Mouse (Mus musculus) neural tube, embryonic 13.5 days (tissue): ENCODE data around the gene Plk3. TPM values are rescaled to one million over a fixed set of nuclear protein-coding genes. Genes with fewer than 3 reads are reported as not detected.
A peak's percentile ranks its signal among the peaks of the same experiment; 100 is the strongest.
"Not testable (repeated sequence)": the region's sequence is repeated elsewhere in the genome, so short reads cannot be mapped to it uniquely, and the experiment has no call there.

Experiments
- ATAC-seq: fragments of 200-750 bp; cut with Nextera tagmentation; 2 replicates; pipeline ENCODE4 v1.8.0; 2017; ENCODE audit warnings: low read depth, mild to moderate bottlenecking, moderate TSS enrichment, moderate library complexity
- H3K27ac ChIP-seq: fragments of 300-500 bp; sonication (generic); replicated peaks from 2 replicates; pipeline ENCODE4 v1.5.1; 2015; ENCODE audit warnings: moderate library complexity, mild to moderate bottlenecking, inconsistent platforms
- H3K27me3 ChIP-seq: fragments of 300-500 bp; sonication (generic); 2 replicates; pipeline ENCODE4 v1.6.1; 2015; ENCODE audit warnings: mild to moderate bottlenecking, inconsistent platforms
- H3K36me3 ChIP-seq: fragments of 300-500 bp; sonication (generic); 2 replicates; pipeline ENCODE4 v1.6.1; 2015; ENCODE audit warnings: mild to moderate bottlenecking, inconsistent platforms
- H3K4me1 ChIP-seq: fragments of 300-500 bp; sonication (generic); replicated peaks from 2 replicates; pipeline ENCODE4 v1.6.1; 2015; ENCODE audit warnings: inconsistent platforms
- H3K4me2 ChIP-seq: fragments of 300-500 bp; sonication (generic); 2 replicates; pipeline ENCODE4 v1.6.1; 2015; ENCODE audit warnings: inconsistent platforms, mild to moderate bottlenecking, moderate library complexity
- H3K4me3 ChIP-seq: fragments of 300-500 bp; sonication (generic); 2 replicates; pipeline ENCODE4 v1.5.1; 2015; ENCODE audit warnings: mild to moderate bottlenecking, inconsistent platforms
- H3K9ac ChIP-seq: fragments of 300-500 bp; sonication (generic); 2 replicates; pipeline ENCODE4 v1.6.1; 2015; ENCODE audit warnings: moderate library complexity, mild to moderate bottlenecking, inconsistent platforms
- H3K9me3 ChIP-seq: fragments of 300-500 bp; sonication (generic); 2 replicates; pipeline ENCODE4 v1.6.1; 2016; ENCODE audit warnings: inconsistent platforms
- WGBS: fragments of 180-500 bp; shearing (Covaris S2); methylation state at CpG from one replicate; pipeline ENCODE4 v1.1.7; 2015; 5-methylcytosine and 5-hydroxymethylcytosine counted together
- polyA plus RNA-seq: library from polyadenylated mRNA; unstranded; fragments of >200 nt; fragmentation: Nextera tagmentation; extraction: Ambion mirVana; gene quantifications from 2 replicates; pipeline ENCODE4 v1.2.1, GENCODE M21; 2015

Plk3 gene
- polyA plus RNA-seq = 16.0 and 20.7 TPM in 2 replicates

DNA sequence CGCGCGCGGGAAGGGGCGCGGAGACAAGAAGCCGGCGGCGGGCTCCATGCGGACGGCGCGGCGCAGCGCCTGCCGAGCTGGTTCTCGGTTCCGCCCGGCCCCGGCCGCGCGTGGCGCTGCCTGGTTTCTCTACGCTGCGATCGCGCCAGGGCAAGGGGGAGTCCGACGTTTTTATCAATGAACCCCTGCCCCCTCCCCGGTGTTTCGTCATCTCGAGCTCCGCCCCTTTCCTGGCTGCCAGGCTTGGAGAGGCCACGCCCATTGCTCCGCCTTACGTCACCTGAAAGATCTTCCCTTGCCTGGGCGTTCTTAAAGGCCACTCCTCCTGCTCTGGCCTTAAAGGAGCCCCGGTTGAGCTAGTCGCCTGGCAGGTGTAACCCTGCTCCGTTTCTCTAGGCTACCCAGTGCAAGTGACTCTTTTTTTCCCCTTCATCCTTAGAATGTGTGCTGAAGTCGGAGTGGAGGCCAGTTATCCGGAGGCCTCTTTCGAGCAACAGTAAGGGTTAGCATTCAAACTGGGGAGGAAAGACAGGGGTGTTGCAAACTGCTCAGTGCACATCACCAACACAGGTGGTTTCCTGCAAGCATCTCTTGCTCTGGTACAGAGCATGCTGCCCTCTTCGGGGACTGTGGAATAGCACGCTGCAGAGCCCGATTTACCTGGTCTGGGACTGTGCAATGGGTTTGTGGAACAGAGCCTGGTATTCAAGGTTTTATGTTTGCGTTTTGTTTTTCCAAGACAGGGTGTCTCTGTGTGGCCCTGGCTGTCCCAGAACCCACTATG lies at the start of gene Plk3:
Gene Plk3, minus strand, starts transcription at position 147 of the 784 bp plus-strand sequence.
- peak within 1 kb of the TSS; percentile 92 for H3K9ac ChIP-seq
- no peaks in the 10 kb centered on the region for H3K27me3 ChIP-seq
- H3K36me3 ChIP-seq = peaks cover 16% of the 10 kb centered on the region
- H3K27ac ChIP-seq = peak within 1 kb of the TSS; percentile 81
- H3K4me1 ChIP-seq = peaks cover 38% of the 10 kb centered on the region
- no peaks in the 10 kb centered on the region for H3K9me3 ChIP-seq
- H3K4me3 ChIP-seq = peak within 1 kb of the TSS; percentile 83
- ATAC-seq = peak; percentile 91
- WGBS = 3% methylated on average over 42 of the region's 48 CpGs
- peak within 1 kb of the TSS; percentile 76 for H3K4me2 ChIP-seq

DNA sequence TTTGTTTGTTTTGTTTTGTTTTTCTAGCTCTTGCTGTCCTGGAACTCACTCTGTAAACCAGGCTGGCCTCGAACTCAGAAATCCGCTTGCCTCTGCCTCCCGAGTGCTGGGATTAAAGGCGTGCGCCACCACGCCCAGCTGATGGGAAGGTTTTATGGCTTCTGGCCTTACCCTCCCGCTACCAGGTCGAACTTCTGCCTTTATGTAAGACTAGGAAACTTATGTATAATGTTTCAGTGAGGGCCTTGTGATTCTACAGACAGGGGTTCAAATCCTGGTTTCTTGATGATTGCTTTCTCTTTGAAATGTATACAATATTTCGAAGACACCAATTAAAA lies 49.0 kb upstream of the Plk3 start:
- not testable (repeated sequence) for H3K27me3 ChIP-seq, H3K36me3 ChIP-seq, H3K9me3 ChIP-seq
- Histone ChIP-seq H3K4me1 (peaks cover 19% of the 10 kb centered on the region), H3K27ac (peak overlapping the region; percentile 83), H3K4me2 (peak overlapping the region; percentile 82), H3K9ac (peak overlapping the region; percentile 77), H3K4me3 (peak overlapping the region; percentile 51)
- ATAC-seq = peak; percentile 47
- WGBS = 10% methylated on average over 9 of the region's 9 CpGs

DNA sequence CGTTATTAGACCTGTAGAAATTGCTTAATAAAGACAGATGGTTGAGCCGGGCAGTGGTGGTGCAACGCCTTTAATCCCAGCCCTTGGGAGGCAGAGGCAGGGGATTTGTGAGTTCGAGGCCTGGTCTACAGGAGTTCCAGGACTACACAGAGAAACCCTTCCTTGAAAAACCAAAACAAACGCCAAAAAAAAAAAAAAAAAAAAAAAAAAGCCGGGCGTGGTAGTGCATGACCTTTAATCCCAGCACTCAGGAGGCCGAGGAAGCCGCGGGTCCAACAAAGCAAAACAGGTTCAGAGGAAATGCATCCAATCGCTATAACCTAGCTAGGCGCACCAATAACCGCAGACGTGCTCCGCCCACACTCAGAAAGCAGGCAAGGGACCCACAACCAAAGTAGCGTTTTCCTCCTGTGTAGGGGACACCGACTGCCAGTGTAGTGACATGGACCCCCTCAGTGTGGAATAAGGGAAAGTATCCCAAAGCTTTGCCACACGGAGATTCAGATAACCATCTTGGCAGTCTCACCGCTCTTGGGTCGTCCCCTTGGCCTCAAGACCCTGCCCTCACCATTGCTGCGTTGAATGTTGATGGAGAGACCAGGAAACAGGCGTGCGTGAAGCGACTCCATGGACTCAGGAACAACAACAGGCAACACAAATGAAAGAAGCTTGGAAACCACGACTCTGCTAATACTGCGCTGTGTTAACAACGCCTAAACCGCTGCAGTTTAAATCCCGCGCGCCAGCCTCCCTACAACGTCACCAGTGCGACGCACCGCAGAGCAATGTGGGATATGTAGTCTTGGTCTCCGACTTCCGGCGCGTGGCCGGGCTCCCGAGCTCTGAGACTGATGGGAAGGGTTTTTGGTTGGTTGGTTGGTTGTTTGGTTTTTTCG lies 48.3 kb upstream of the Plk3 start, which contains the start of gene Kif2c:
Gene Kif2c, minus strand, starts transcription at position 777 of the 896 bp plus-strand sequence.
- WGBS = 2% methylated on average over 42 of the region's 42 CpGs

DNA sequence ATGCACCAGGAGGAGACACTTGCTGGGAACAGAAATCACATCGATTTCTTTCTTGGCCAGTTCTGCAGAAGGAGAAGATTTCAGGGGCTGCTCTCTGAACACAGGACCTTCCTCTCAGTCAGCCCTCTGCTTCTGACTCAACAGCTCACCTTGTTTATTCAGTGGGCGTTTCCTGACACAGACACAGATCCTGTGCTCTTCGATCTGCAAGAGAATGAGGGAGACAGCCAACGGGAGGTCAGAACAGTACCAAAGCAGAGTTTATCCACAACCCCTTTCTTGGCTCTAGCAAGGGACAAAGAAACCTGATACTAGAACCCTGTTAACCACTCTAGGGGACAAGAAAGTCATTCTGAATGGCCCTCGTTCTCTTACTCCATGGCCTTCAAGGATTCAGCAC lies 36.2 kb upstream of the Plk3 start:
- 91% methylated on average over 5 of the region's 5 CpGs for WGBS
- peaks cover 40% of the 10 kb centered on the region for H3K36me3 ChIP-seq

More for the DNA sequence above, 48.3 kb upstream of the Plk3 start, which contains the start of gene Kif2c:
- peak; percentile 97 for ATAC-seq
- Histone ChIP-seq H3K27me3 (no peaks in the 10 kb centered on the region), H3K27ac (peak within 1 kb of the TSS; percentile 83), H3K4me3 (peak within 1 kb of the TSS; percentile 51), H3K9ac (peak within 1 kb of the TSS; percentile 77), H3K36me3 (0 out of 2 replicates have a peak, but pooled peaks cover 5% of the 10 kb centered on the region), H3K4me1 (peaks cover 19% of the 10 kb centered on the region), H3K9me3 (no peaks in the 10 kb centered on the region), H3K4me2 (peak within 1 kb of the TSS; percentile 82)

DNA sequence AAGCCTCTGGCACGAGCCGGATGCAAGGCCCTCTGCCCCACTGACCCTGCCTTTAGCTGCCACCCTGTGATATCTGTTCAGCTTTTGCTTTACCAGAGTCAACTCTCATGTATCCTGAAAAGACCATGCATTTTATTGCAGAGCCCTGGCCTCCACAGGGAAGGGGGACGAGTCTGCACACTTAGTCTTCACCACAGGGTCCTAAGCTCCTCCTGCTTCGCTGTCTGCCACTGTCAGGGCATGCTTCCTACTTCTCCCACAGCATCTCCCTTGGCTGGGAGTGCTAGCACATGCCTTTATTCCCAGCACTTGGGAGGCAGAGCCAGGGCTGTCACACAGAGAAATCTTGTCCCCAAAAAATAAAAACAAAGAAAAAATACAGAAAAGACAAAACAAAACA lies 27.4 kb upstream of the Plk3 start:
- no peak overlapping the region for H3K27ac ChIP-seq
- 64% methylated on average over 4 of the region's 4 CpGs for WGBS
- H3K9ac ChIP-seq = no peak overlapping the region
- H3K4me3 ChIP-seq = no peak overlapping the region
- H3K9me3 ChIP-seq = no peaks in the 10 kb centered on the region
- H3K4me1 ChIP-seq = no peaks in the 10 kb centered on the region
- H3K4me2 ChIP-seq = no peak overlapping the region
- ATAC-seq = no peak
- peaks cover 29% of the 10 kb centered on the region for H3K36me3 ChIP-seq
- no peaks in the 10 kb centered on the region for H3K27me3 ChIP-seq

More for the DNA sequence above, 36.2 kb upstream of the Plk3 start:
- no peak overlapping the region for H3K4me2 ChIP-seq
- H3K27ac ChIP-seq = no peak overlapping the region
- no peaks in the 10 kb centered on the region for H3K9me3 ChIP-seq
- no peak overlapping the region for H3K9ac ChIP-seq
- H3K4me1 ChIP-seq = no peaks in the 10 kb centered on the region
- no peaks in the 10 kb centered on the region for H3K27me3 ChIP-seq
- no peak overlapping the region for H3K4me3 ChIP-seq
- no peak for ATAC-seq

DNA sequence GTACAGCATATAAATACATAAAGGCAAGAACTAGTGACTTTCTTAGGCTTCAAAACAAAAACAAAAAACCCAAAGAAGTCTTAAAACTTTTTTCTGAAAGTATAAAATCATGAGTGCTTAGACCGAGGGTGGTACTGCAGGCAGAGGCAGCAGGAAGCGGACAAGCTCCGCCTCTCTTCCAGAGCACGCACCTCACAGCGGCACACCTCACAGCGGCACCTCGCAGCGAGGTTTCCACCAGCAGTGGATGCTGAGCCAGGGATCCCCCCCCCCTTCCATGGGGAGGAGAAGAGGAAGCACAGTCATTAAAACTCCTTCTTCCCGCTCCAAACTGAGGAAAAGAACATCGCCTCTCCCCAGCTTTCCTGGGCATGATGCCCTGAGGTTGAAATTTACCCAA lies 25.9 kb upstream of the Plk3 start:
- H3K36me3 ChIP-seq = peaks cover 14% of the 10 kb centered on the region; the same call in 1 of the 2 replicates
- no peak overlapping the region for H3K27ac ChIP-seq
- H3K4me1 ChIP-seq = peaks cover 6% of the 10 kb centered on the region
- no peaks in the 10 kb centered on the region for H3K27me3 ChIP-seq
- no peaks in the 10 kb centered on the region for H3K9me3 ChIP-seq
- 88% methylated on average over 10 of the region's 10 CpGs for WGBS
- H3K9ac ChIP-seq = no peak overlapping the region
- no peak overlapping the region for H3K4me2 ChIP-seq
- ATAC-seq = no peak
- H3K4me3 ChIP-seq = no peak overlapping the region

DNA sequence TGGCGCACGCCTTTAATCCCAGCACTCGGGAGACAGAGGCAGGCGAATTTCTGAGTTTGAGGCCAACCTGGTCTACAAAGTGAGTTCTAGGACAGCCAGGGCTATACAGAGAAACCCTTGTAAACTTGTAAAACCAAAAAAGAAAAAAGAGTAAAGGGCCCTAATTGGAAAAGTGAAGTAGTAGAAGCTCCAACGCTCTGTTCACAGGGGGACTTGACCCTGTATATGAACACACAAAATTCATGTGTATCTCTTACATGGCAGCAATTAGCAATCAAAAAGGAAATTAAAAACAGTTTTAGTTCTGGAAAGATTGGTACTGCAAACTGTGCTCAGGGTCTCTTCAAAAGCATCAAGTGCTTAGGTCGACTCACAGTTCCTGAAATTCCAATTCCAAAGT lies 22.6 kb upstream of the Plk3 start:
- H3K4me3 ChIP-seq = peak overlapping the region; percentile 97
- H3K4me2 ChIP-seq = peak overlapping the region; percentile 97
- no peak for ATAC-seq
- WGBS = 26% methylated on average over 6 of the region's 6 CpGs
- H3K9ac ChIP-seq = peak overlapping the region; percentile 98
- no peaks in the 10 kb centered on the region for H3K27me3 ChIP-seq
- H3K27ac ChIP-seq = peak overlapping the region; percentile 93
- peaks cover 31% of the 10 kb centered on the region for H3K4me1 ChIP-seq
- H3K36me3 ChIP-seq = peaks cover 31% of the 10 kb centered on the region
- H3K9me3 ChIP-seq = no peaks in the 10 kb centered on the region

DNA sequence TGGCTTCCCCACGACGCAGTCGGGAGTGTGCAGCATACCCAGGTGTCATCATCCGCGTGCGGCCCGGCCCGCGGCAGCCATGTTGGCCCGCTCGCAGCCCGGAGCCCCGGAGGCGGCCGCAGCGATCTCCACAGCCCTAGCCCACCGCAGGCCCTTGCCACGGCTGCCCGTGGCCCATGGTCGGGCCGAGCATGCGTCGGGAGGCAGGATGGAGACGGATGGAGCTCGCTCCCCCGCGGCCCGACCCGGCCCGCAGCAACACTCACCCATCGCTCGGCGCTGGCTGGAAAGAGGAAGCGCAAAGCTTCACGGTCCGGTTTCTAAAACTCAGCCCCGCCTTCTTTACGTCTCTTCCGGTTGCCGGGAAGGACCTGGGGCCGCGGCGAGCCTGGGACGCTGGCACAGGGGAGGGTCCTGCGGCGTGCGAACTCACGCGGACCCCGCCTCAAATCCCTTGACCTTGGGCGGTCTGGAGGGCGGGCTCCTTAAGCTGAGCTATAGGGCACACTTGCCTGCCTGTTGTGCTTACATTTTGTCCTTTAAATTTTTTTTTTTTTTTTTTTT lies 22.1 kb upstream of the Plk3 start, which contains the start of gene Rps8:
Gene Rps8, minus strand, starts transcription at position 452 of the 564 bp plus-strand sequence.
- H3K36me3 ChIP-seq = peaks cover 36% of the 10 kb centered on the region
- H3K27me3 ChIP-seq = no peaks in the 10 kb centered on the region
- H3K9ac ChIP-seq = peak within 1 kb of the TSS; percentile 98
- peak within 1 kb of the TSS; percentile 97 for H3K4me2 ChIP-seq
- peaks cover 31% of the 10 kb centered on the region for H3K4me1 ChIP-seq
- H3K27ac ChIP-seq = peak within 1 kb of the TSS; percentile 93
- peak; percentile 93 for ATAC-seq
- WGBS = under 1% methylated on average over 52 of the region's 52 CpGs
- H3K4me3 ChIP-seq = peak within 1 kb of the TSS; percentile 97
- no peaks in the 10 kb centered on the region for H3K9me3 ChIP-seq

DNA sequence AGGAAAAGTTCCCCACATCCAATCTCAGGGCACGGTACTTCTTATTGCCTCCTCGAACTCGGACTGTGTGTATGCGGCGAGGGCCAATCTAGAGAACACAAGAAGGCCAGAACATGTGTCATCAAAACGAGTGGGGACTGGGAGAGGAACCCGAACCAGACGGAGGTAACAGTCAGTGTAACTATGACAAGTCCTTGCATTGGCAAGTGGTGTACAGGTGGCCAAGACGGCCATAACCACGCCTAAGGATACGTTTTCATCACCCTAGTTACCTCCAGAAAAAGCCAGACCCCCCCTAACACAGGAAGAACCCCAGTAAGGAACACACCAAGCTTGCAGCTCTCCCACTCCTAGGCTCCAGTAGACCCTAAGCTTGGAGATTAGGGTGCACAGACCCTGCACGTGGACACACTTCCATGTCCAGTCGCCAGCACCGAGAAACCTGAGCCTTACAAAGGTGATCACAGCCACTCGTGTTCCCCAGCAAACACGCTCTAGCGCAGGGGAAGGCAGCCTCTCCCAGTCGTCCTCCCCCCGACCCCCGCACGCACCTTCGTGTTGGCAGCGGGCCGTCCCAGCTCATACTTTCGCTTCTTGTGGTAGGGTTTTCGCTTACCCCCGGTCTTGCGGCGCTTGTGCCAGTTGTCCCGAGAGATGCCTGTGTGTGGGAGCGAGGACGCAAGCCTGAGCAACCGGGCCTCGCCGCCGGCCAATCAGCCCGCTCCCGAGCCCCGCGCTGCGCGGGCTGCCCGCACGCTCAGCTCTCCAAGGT lies 21.4 kb upstream of the Plk3 start:
- peaks cover 31% of the 10 kb centered on the region for H3K4me1 ChIP-seq
- H3K27ac ChIP-seq = peak overlapping the region; percentile 93
- H3K9ac ChIP-seq = peak overlapping the region; percentile 98
- H3K9me3 ChIP-seq = no peaks in the 10 kb centered on the region
- peak overlapping the region; percentile 97 for H3K4me2 ChIP-seq
- no peak; the same call in 1 of the 2 replicates for ATAC-seq
- 2% methylated on average over 44 of the region's 44 CpGs for WGBS
- H3K36me3 ChIP-seq = peaks cover 43% of the 10 kb centered on the region
- no peaks in the 10 kb centered on the region for H3K27me3 ChIP-seq
- peak overlapping the region; percentile 97 for H3K4me3 ChIP-seq

DNA sequence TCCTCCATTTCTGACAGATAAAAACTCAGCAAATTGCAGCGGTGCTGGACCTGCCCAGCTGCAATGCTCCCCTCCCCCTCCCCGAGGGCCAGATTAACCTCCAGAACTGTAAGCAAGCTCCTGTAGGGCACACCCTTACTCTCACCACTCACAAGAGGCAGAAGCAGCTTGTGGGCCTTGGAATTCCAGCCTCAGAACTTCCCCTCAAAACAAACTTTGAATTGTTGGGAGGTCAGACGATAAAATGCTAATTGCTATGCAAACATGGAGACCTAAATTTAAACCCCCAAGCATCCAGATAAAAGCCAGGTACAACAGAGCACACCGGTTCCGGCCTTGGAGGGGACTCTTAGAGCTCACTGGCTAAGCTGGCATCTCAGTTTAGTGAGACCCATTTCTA lies 19.0 kb upstream of the Plk3 start:
- H3K4me3 ChIP-seq = no peak overlapping the region
- H3K9ac ChIP-seq = no peak overlapping the region
- no peak overlapping the region for H3K4me2 ChIP-seq
- H3K36me3 ChIP-seq = peaks cover 65% of the 10 kb centered on the region
- peaks cover 31% of the 10 kb centered on the region for H3K4me1 ChIP-seq
- no peaks in the 10 kb centered on the region for H3K9me3 ChIP-seq
- no peak overlapping the region for H3K27ac ChIP-seq
- H3K27me3 ChIP-seq = no peaks in the 10 kb centered on the region
- WGBS = 92% methylated on average over 5 of the region's 5 CpGs
- no peak for ATAC-seq

DNA sequence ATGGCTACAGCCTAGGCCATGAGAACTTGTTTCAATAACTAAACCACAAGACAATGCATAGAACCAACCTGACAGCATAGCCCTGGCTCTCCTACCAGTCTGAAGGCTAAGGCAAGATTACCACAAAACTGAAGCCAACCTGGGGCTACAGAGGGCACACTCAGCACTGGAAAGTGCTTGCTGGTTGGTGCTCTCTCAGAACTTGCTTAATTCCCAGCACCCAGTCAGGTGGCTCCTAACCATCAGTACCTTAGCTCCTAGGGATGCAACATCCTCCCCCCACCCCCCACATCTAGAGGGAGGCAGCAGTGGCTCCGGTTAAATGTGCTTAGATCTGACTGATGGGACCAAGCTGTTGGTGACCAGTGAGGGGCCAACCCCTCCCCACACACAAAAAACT lies 17.7 kb upstream of the Plk3 start:
- WGBS = 86% methylated on average over 1 of the region's 1 CpGs
- Histone ChIP-seq H3K4me1 (peaks cover 31% of the 10 kb centered on the region), H3K4me3 (no peak overlapping the region), H3K9ac (no peak overlapping the region), H3K36me3 (peaks cover 65% of the 10 kb centered on the region), H3K27ac (no peak overlapping the region), H3K27me3 (no peaks in the 10 kb centered on the region), H3K4me2 (no peak overlapping the region), H3K9me3 (no peaks in the 10 kb centered on the region)
- no peak for ATAC-seq
